Mouse (Mus musculus) spleen, postnatal 0 days (tissue): ENCODE results near the gene Dll4. TPM values are rescaled to one million over a fixed set of nuclear protein-coding genes. Genes with fewer than 3 reads are reported as not detected.

Source experiments
- polyA plus RNA-seq: library from polyadenylated mRNA; unstranded; fragments of >200 nt; fragmentation: Nextera tagmentation; extraction: Ambion mirVana; gene quantifications from 2 replicates; pipeline ENCODE4 v1.2.1, GENCODE M21; 2015

The Dll4 gene
- polyA plus RNA-seq: 2.2 and 2.6 TPM in 2 replicates

DNA sequence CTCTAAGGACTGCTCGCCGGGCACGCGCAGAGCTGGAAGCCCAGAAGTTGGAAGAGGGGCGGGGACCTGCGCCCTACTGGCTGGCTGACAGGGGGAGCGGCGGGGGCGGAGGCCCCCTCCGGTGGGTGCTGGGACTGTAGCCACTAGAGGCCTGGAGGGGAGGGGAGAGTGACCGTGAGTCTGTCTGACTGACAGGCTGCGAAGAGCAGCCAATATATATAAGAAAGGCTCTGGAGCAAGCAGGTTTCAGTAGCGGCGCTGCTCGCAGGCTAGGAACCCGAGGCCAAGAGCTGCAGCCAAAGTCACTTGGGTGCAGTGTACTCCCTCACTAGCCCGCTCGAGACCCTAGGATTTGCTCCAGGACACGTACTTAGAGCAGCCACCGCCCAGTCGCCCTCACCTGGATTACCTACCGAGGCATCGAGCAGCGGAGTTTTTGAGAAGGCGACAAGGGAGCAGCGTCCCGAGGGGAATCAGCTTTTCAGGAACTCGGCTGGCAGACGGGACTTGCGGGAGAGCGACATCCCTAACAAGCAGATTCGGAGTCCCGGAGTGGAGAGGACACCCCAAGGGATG is at the start of gene Dll4:
TSS of gene Dll4 (plus strand) at position 217 of the 576 bp plus-strand sequence.

GRCm38 (mm10) chr2:119288270-119288882 is 37.2 kb upstream of the Dll4 start, which contains the start of gene Vps18:
Gene Vps18 (plus strand): TSS chr2:119288740.

DNA sequence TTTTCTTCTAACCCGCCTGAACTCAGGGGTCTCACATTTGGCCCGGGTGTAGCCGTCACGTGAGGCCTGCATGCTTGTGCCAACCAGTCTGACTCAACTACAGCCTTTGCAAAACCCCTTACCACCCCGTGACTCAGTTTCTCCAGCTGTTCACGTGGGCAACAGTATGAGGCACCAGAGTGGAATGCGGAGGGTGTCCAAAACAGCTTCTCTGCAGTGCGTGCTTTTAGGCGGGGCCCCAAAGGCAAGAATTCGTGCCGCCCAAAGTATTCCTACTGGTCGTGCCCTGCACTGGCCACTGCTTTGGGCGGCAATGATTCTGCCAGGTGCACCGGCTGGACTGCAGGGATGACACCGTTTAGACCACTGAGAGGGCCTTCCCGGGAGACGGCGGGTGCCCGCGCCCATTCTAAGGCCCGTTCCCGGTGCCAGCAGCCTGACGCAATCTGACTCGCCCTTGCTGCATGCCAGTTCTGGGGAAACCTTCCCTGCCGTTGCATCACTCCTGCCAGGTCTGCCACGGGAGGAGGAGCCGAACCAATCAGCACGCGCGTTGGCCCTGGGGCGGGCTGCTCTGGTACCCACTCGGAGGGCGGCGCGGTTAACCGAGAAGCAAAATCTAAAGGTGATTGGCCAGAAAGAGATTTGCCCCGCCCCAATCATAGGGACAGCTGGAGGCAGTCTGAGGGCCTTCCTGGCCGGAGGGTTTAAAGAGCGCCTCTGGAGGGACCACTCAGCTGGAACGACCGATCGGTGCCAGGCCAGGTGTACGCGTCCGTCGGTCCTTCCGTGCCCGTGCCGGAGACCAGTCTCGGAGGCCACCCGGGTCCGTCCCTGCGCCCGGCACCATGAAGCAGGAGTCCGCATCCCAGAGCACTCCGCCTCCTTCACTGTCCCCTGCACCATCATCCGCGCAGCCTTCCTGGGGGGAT is 25.2 kb downstream of the Dll4 start, which contains the start of gene Chac1:
TSS of gene Chac1 (plus strand) at position 675 of the 932 bp plus-strand sequence.

Other genes with a start within 250 kb of the Dll4 start
- 33.4 and 40.9 TPM in 2 replicates for gene Rad51, start 213.0 kb upstream of the Dll4 start, polyA plus RNA-seq
- gene Rmdn3, start 168.8 kb upstream of the Dll4 start, polyA plus RNA-seq: 41.3 and 50.8 TPM in 2 replicates
- 5.2 and 5.7 TPM in 2 replicates for gene Gchfr, start 158.0 kb upstream of the Dll4 start, polyA plus RNA-seq
- gene Gm14137, start 151.3 kb upstream of the Dll4 start, polyA plus RNA-seq: 0.15 and 0.20 TPM in 2 replicates
- 21.1 and 21.7 TPM in 2 replicates for gene Zfyve19, start 117.2 kb upstream of the Dll4 start, polyA plus RNA-seq
- gene Dnajc17, start 117.0 kb upstream of the Dll4 start, polyA plus RNA-seq: 11.6 and 11.7 TPM in 2 replicates
- not detected in 2 replicates for gene Ppp1r14d, start 95.9 kb upstream of the Dll4 start, polyA plus RNA-seq
- 0.93 and 1.2 TPM in 2 replicates for gene Spint1, start 88.4 kb upstream of the Dll4 start, polyA plus RNA-seq
- 0.46 and 0.77 TPM in 2 replicates for gene Rhov, start 54.5 kb upstream of the Dll4 start, polyA plus RNA-seq
- gene Vps18, start 37.0 kb upstream of the Dll4 start, polyA plus RNA-seq: 7.1 and 8.1 TPM in 2 replicates
- gene Chac1, start 25.4 kb downstream of the Dll4 start, polyA plus RNA-seq: 0.81 and 1.2 TPM in 2 replicates
- gene Ino80, start 151.9 kb downstream of the Dll4 start, polyA plus RNA-seq: 2.9 and 3.1 TPM in 2 replicates
- 0.16 and 0.31 TPM in 2 replicates for gene Exd1, start 221.8 kb downstream of the Dll4 start, polyA plus RNA-seq
- gene Chp1, start 221.9 kb downstream of the Dll4 start, polyA plus RNA-seq: 50.4 and 51.4 TPM in 2 replicates